Mouse (Mus musculus): ENCODE results near the gene Rgl1.

DNA sequence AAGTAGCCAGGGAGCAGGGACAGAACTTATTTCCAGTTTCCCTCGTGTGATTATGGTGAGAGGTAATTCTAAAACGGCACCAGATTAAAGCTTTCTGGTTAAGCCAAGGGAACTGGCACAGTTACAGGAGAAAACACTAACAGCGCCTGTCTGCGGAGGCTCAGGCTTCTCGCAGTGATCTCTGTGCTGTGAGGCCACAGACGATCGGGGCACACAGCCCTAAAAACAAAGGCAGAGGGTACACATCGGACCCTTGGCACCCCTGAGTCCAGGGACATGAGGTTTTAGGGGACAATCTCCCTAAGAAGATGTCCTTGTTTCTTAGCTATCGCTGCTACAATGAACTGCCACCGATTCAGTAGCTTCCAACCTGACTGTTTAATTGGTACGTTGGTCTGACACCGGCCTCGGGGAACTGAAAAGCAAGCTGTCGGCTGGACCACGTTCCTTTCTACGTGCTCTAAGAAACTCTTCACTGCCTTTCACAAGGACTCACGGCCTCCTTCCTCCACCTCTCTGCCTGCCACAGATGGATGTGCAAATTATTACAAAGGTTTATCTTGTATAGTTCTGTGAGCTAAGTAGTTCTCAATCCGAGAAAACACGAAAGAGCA, 187.9 kb downstream of the Rgl1 start:
- TF ChIP-seq POLR2A (IDR thresholded peaks at IDR 0.05; ENCODE audit: control insufficient read depth, low read depth, low read length) (no peak), CTCF (IDR thresholded peaks at IDR 0.05; ENCODE audit: control insufficient read depth, insufficient read depth, insufficient replicate concordance, low read depth, low read length) (no peak)
